Mouse (Mus musculus) liver, embryonic 14.5 days (tissue): ENCODE results near the gene Mga. TPM values are rescaled to one million over a fixed set of nuclear protein-coding genes. Genes with fewer than 3 reads are reported as not detected.

Source experiments
- ATAC-seq: fragments of 200-750 bp; cut with Nextera tagmentation; 2 replicates; pipeline ENCODE4 v1.8.0; 2017; ENCODE audit warnings: moderate number of reproducible peaks, mild to moderate bottlenecking, moderate library complexity; ENCODE audit not compliant: insufficient read depth
- DNase-seq, 3 experiments: peaks; one replicate each; pipeline ENCODE4 v3.0.0-alpha.2; 2012 to 2013; ENCODE audit warnings: low read depth in 3 of 3, low spot score in 3 of 3
- H3K27ac ChIP-seq: fragments of 300-500 bp; sonication (generic); 2 replicates; pipeline ENCODE4 v1.5.1; 2014; ENCODE audit warnings: moderate library complexity, mild to moderate bottlenecking, control low read depth, inconsistent platforms
- H3K27me3 ChIP-seq: fragments of 300-500 bp; sonication (generic); 2 replicates; pipeline ENCODE4 v1.6.1; 2014; ENCODE audit warnings: mild to moderate bottlenecking, low read length, moderate library complexity; ENCODE audit not compliant: control insufficient read depth, insufficient read depth
- H3K36me3 ChIP-seq: fragments of 300-500 bp; sonication (generic); replicated peaks from 2 replicates; pipeline ENCODE4 v1.6.1; 2014; ENCODE audit warnings: low read depth; ENCODE audit not compliant: control insufficient read depth, insufficient read depth
- H3K4me1 ChIP-seq, 2 experiments: fragments of 200-500 bp in 1 of 2; fragments of 300-500 bp in 1 of 2; sonication (generic) in 1 of 2; replicated peaks; 2 replicates each; pipeline ENCODE4 v1.6.1; 2012 to 2014; ENCODE audit warnings: antibody characterized with exemption in 1 of 2, inconsistent platforms in 1 of 2, low read length in 1 of 2; ENCODE audit not compliant: control insufficient read depth in 2 of 2, insufficient read depth in 2 of 2
- H3K4me2 ChIP-seq: fragments of 300-500 bp; sonication (generic); 2 replicates; pipeline ENCODE4 v1.6.1; 2014; ENCODE audit warnings: low read depth, mild to moderate bottlenecking, control low read depth, moderate library complexity
- H3K4me3 ChIP-seq, 2 experiments: fragments of 200-500 bp in 1 of 2; fragments of 300-500 bp in 1 of 2; sonication (generic) in 1 of 2; 2 replicates each; pipeline ENCODE4 v1.5.1; 2012 to 2014; ENCODE audit warnings: low read depth in 2 of 2, low read length in 2 of 2, mild to moderate bottlenecking in 2 of 2, control low read depth in 1 of 2, inconsistent platforms in 1 of 2, moderate library complexity in 1 of 2; ENCODE audit not compliant: insufficient read depth in 1 of 2
- H3K9ac ChIP-seq: fragments of 300-500 bp; sonication (generic); replicated peaks from 2 replicates; pipeline ENCODE4 v1.6.1; 2014; ENCODE audit warnings: mild to moderate bottlenecking, control low read depth, moderate library complexity
- H3K9me3 ChIP-seq: fragments of 300-500 bp; sonication (generic); 2 replicates; pipeline ENCODE4 v1.6.1; 2016; ENCODE audit warnings: low read length, mixed read lengths; ENCODE audit not compliant: control insufficient read depth
- CTCF ChIP-seq: IDR thresholded peaks from 2 replicates; pipeline ENCODE4 v1.5.1; 2016; ENCODE audit warnings: antibody characterized with exemption, low read depth, control low read depth
- EP300 ChIP-seq: IDR thresholded peaks from 2 replicates; pipeline ENCODE4 v1.6.1; 2016; ENCODE audit warnings: antibody characterized with exemption, low read depth
- WGBS: fragments of 180-500 bp; shearing (Covaris S2); extraction: QIAGEN DNeasy Blood & Tissue Kit; methylation state at CpG from one replicate; pipeline ENCODE4 v1.1.7; 2014; ENCODE audit not compliant: insufficient replicate concordance; 5-methylcytosine and 5-hydroxymethylcytosine counted together
- polyA plus RNA-seq, 2 experiments: library from polyadenylated mRNA; depleted of rRNA in 1 of 2; stranded (reverse) in 1 of 2; unstranded in 1 of 2; fragments of >200 nt; fragmentation: Nextera tagmentation in 1 of 2; extraction: Ambion mirVana in 1 of 2; gene quantifications; 2 replicates each; pipeline versions ENCODE4 v1.2.1 to v1.2.3; 2012 to 2014

The Mga gene
- polyA plus RNA-seq, 2 experiments = 4.6 to 6.6 TPM

GRCm38 (mm10) chr2:120000882-120001584, 104.0 kb downstream of the Mga start:
- no peaks in the 10 kb centered on the region for H3K27me3 ChIP-seq
- no peaks in the 10 kb centered on the region for H3K9me3 ChIP-seq
- ATAC-seq (no peak), DNase-seq (no peak)
- no peak overlapping the region for H3K9ac ChIP-seq
- no peaks in the 10 kb centered on the region for H3K36me3 ChIP-seq
- 28% methylated on average over 3 of the region's 3 CpGs for WGBS
- H3K27ac ChIP-seq = no peak overlapping the region
- H3K4me2 ChIP-seq = no peak overlapping the region
- H3K4me3 ChIP-seq = no peak overlapping the region
- TF ChIP-seq CTCF (no peak), EP300 (no peak)
- H3K4me1 ChIP-seq = 0 out of 4 replicates have a peak, but pooled peaks cover 0 to 4% of the 10 kb centered on the region in 2 experiments

- no peak overlapping the region for H3K27ac ChIP-seq
- WGBS = 45% methylated on average over 4 of the region's 4 CpGs
Observed at GRCm38 (mm10) chr2:120001956-120002355, 104.9 kb downstream of the Mga start.

GRCm38 (mm10) chr2:120003970-120004369, 106.9 kb downstream of the Mga start:
- Histone ChIP-seq H3K36me3 (no peaks in the 10 kb centered on the region), H3K27ac (no peak overlapping the region), H3K27me3 (no peaks in the 10 kb centered on the region), H3K4me3 (no peak overlapping the region), H3K4me2 (no peak overlapping the region), H3K4me1 (0 out of 4 replicates have a peak, but pooled peaks cover 0 to 6% of the 10 kb centered on the region in 2 experiments), H3K9me3 (no peaks in the 10 kb centered on the region), H3K9ac (no peak overlapping the region)
- 61% methylated on average over 2 of the region's 2 CpGs for WGBS
- DNase-seq (no peak), ATAC-seq (no peak)
- TF ChIP-seq CTCF = no peak
- no peak for TF ChIP-seq EP300

More at GRCm38 (mm10) chr2:120001956-120002355, 104.9 kb downstream of the Mga start:
- H3K4me3 ChIP-seq = no peak overlapping the region
- no peak for DNase-seq
- no peak overlapping the region for H3K4me2 ChIP-seq
- H3K9me3 ChIP-seq = no peaks in the 10 kb centered on the region
- no peak overlapping the region for H3K9ac ChIP-seq
- TF ChIP-seq EP300 (no peak), CTCF (no peak)
- 0 out of 4 replicates have a peak, but pooled peaks cover 0 to 4% of the 10 kb centered on the region in 2 experiments for H3K4me1 ChIP-seq
- H3K27me3 ChIP-seq = no peaks in the 10 kb centered on the region
- no peak for ATAC-seq
- no peaks in the 10 kb centered on the region for H3K36me3 ChIP-seq

- DNase-seq (no peak), ATAC-seq (no peak)
- 0 out of 4 replicates have a peak, but pooled peaks cover 0 to 2% of the 10 kb centered on the region in 2 experiments for H3K4me1 ChIP-seq
- 81% methylated on average over 7 of the region's 7 CpGs for WGBS
- H3K9me3 ChIP-seq = no peaks in the 10 kb centered on the region
- no peak overlapping the region for H3K27ac ChIP-seq
- no peak overlapping the region for H3K4me2 ChIP-seq
- H3K4me3 ChIP-seq = no peak overlapping the region
- H3K9ac ChIP-seq = no peak overlapping the region
- TF ChIP-seq CTCF = no peak
- no peak for TF ChIP-seq EP300
- no peaks in the 10 kb centered on the region for H3K27me3 ChIP-seq
- H3K36me3 ChIP-seq = no peaks in the 10 kb centered on the region
Observed at GRCm38 (mm10) chr2:120006696-120007095, 109.7 kb downstream of the Mga start.

DNA sequence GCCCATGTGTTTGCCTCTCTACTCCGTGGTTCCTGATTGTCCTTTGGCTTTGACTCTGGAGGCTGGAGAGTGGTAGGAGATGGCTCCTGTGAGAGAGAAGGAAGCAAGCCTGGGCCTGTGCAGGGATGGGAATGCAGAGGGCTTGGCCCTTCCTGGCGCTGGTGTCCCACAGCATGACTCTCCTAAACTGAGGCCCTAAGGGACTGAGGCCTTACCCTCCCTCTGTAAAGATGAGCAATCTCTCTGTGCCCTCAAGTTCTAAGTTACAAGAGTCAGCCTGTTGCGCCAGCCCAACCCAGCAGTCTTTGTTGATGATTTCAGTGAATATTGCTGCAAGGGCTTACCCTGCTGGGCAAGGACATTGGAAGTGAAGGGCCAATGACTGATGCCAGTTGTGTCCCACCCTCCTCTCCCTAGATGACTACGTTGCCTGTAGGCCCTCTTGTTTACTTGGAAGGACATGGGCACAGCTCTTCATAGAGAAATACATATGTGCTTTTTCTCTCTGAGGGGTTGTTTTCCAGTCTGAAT, 110.7 kb downstream of the Mga start:
- TF ChIP-seq CTCF (no peak), EP300 (no peak)
- H3K9me3 ChIP-seq = no peaks in the 10 kb centered on the region
- no peak overlapping the region for H3K9ac ChIP-seq
- H3K27ac ChIP-seq = no peak overlapping the region
- no peaks in the 10 kb centered on the region for H3K27me3 ChIP-seq
- H3K4me1 ChIP-seq = 0 out of 4 replicates have a peak, but pooled peaks cover 0 to 2% of the 10 kb centered on the region in 2 experiments
- no peaks in the 10 kb centered on the region for H3K36me3 ChIP-seq
- no peak overlapping the region for H3K4me3 ChIP-seq
- 61% methylated on average over 4 of the region's 4 CpGs for WGBS
- H3K4me2 ChIP-seq = no peak overlapping the region
- ATAC-seq (no peak), DNase-seq (no peak)
